ENCODE assay signal across 20 mouse cellular contexts in genomic region chr2:133311001-133311400, GRCm38 (mm10).
"Had no signal": no experiment of that assay in that cellular context is flagged by ENCODE, and none has a peak within 500 bp of the region (broad histone marks: within the 10 kb centered on the region; RNA-seq: fewer than 3 reads in every experiment).

No protein-coding gene starts in this region.

- ATAC-seq: lung, postnatal 0 days; midbrain, embryonic 15.5 days had no signal

- H3K4me1 ChIP-seq: kidney, embryonic 15.5 days; liver, embryonic 13.5 days; midbrain, embryonic 12.5 days; midbrain, embryonic 15.5 days; neural tube, embryonic 12.5 days; neural tube, embryonic 15.5 days; stomach, embryonic 15.5 days had no signal

- H3K4me3 ChIP-seq: kidney, embryonic 15.5 days; liver, embryonic 13.5 days; midbrain, embryonic 12.5 days; midbrain, embryonic 15.5 days; neural tube, embryonic 12.5 days; neural tube, embryonic 15.5 days; stomach, embryonic 15.5 days had no signal

- H3K27me3 ChIP-seq: kidney, embryonic 15.5 days; liver, embryonic 13.5 days; midbrain, embryonic 12.5 days; midbrain, embryonic 15.5 days; neural tube, embryonic 12.5 days; neural tube, embryonic 15.5 days; stomach, embryonic 15.5 days had no signal

- DNase-seq: kidney, adult 11 months; kidney, adult 8-10 months; kidney, postnatal 10 days; kidney, postnatal 36 days; layer of hippocampus, postnatal 36 days; left cerebral cortex, postnatal 4 days; liver, embryonic 13.5 days; lung, adult 2 months; retina, postnatal 1 day; right cerebral cortex, postnatal 25 days; spleen, adult 18-20 months; thymus, postnatal 36 days had no signal

- H3K9ac ChIP-seq: kidney, embryonic 15.5 days; liver, embryonic 13.5 days; midbrain, embryonic 12.5 days; midbrain, embryonic 15.5 days; neural tube, embryonic 12.5 days; neural tube, embryonic 15.5 days; stomach, embryonic 15.5 days had no signal

- H3K27ac ChIP-seq: kidney, embryonic 15.5 days; liver, embryonic 13.5 days; macrophage; midbrain, embryonic 12.5 days; midbrain, embryonic 15.5 days; neural tube, embryonic 12.5 days; neural tube, embryonic 15.5 days; stomach, embryonic 15.5 days had no signal

- H3K4me2 ChIP-seq: kidney, embryonic 15.5 days; liver, embryonic 13.5 days; midbrain, embryonic 12.5 days; midbrain, embryonic 15.5 days; neural tube, embryonic 12.5 days; neural tube, embryonic 15.5 days; stomach, embryonic 15.5 days had no signal

- H3K36me3 ChIP-seq: kidney, embryonic 15.5 days; liver, embryonic 13.5 days; midbrain, embryonic 12.5 days; midbrain, embryonic 15.5 days; neural tube, embryonic 12.5 days; neural tube, embryonic 15.5 days; stomach, embryonic 15.5 days had no signal

- H3K9me3 ChIP-seq: kidney, embryonic 15.5 days; liver, embryonic 13.5 days; midbrain, embryonic 12.5 days; midbrain, embryonic 15.5 days; neural tube, embryonic 12.5 days; neural tube, embryonic 15.5 days; stomach, embryonic 15.5 days had no signal
